Mouse (Mus musculus): ENCODE data around the gene Cd164l2. TPM values are rescaled to one million over a fixed set of nuclear protein-coding genes. Genes with fewer than 3 reads are reported as not detected.

Gene Cd164l2
- polyA plus RNA-seq (2014; fragmentation: Illumina TruSeq; extraction: RNeasy Lipid Tissue Mini Kit (QIAGEN cat#74804); ENCODE audit: low read depth, low replicate concordance) = not detected

DNA sequence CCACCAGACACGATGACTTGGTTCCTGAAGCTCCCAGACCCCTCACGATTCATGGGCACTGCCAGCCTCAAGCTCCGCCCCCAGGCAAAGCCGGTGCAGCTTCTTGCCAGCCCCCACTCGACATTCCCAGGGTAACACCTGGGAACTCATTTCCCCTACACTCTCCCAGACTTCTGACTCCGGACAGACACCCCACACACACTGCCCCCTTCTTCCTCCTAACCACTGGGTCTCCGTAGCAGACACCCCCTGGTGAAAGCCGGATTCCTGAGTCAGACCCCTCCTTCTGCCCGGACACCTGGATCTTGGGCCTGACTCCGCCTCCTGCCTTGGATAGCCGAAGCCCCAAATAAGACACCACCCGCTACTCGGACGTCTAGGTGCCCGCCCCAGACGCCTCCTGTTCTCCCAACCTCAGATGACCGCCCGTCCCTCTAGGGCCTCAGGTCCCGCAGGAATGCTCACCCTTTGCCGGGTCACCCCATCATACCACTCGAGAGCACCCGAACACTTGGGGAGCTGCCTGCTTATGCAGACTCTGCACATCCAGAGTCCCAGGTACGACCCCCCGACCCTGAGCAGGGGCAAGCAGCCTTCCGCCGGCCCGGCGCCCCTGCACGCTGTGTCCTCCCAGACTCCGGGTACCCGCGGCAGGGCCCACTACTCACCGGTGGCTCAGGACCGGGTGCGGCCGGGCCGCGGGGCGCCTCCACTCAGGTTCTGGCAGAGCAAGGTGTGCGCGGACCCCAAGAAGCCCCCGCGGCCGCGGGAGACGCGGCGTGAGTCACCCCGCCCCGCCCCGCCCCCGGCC, at the start of gene Cd164l2, which contains the start of gene Gpr3:
Gene Cd164l2 (plus strand): TSS at position 381 of the 811 bp plus-strand sequence.
Gene Gpr3 (minus strand): TSS at position 786 of the 811 bp plus-strand sequence.

DNA sequence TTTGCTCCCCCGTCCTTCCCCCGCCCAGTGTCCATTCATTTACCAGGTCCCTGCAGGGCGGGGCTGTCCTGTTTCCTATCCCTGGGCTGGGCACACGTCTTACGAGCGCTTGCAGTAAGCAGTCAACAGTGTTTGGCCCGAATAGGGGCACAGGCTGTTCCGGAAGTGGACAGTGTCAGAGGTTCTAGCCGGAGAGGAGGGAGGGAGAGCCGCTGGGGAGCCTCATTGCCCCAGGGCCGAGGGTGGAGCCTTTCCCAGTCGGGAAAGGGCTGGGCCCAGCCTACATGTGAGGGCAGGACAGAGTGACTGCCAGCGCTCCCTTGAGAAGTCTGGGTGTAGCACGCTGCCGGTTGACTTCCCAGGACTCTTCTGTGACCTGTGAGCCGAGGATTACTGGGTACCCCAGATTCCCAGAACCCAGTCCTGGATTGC, 28.6 kb downstream of the Cd164l2 start, which contains the start of gene Map3k6:
Gene Map3k6 (plus strand): TSS at position 329 of the 432 bp plus-strand sequence.

DNA sequence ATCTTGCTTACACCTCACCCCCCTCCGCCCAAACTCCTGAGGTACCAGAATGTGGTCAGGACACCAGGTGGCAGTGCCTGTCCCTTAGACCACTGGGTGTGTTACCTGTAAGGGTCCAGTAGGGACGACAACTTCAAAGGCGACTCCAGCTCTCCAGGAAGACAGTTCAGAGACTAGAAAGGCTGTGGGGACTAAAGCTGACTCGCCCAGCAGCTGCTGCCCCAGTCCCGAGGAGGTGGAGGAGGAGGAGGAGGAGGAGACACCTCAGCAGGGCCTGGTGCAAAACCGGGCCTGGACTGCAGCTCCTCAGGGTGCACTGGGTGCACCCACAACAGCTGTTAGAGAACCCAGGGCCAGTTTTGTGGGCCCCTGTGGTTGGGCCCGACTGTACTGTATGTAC, 51.0 kb downstream of the Cd164l2 start, which contains the start of gene Sytl1:
Gene Sytl1 (minus strand): TSS at position 232 of the 400 bp plus-strand sequence.

Other genes with a start within 250 kb of the Cd164l2 start
- 0.29 TPM for gene Fgr, start 238.0 kb upstream of the Cd164l2 start, polyA plus RNA-seq (2014; fragmentation: Illumina TruSeq; extraction: RNeasy Lipid Tissue Mini Kit (QIAGEN cat#74804); ENCODE audit: low read depth, low replicate concordance)
- 2.3 TPM for gene Ahdc1, start 200.9 kb upstream of the Cd164l2 start, polyA plus RNA-seq (2014; fragmentation: Illumina TruSeq; extraction: RNeasy Lipid Tissue Mini Kit (QIAGEN cat#74804); ENCODE audit: low read depth, low replicate concordance)
- gene Wasf2, start 81.6 kb upstream of the Cd164l2 start, polyA plus RNA-seq (2014; fragmentation: Illumina TruSeq; extraction: RNeasy Lipid Tissue Mini Kit (QIAGEN cat#74804); ENCODE audit: low read depth, low replicate concordance) = 135 TPM
- 0.53 TPM for gene Gpr3, start 405 bp downstream of the Cd164l2 start, polyA plus RNA-seq (2014; fragmentation: Illumina TruSeq; extraction: RNeasy Lipid Tissue Mini Kit (QIAGEN cat#74804); ENCODE audit: low read depth, low replicate concordance)
- gene Map3k6, start 28.7 kb downstream of the Cd164l2 start, polyA plus RNA-seq (2014; fragmentation: Illumina TruSeq; extraction: RNeasy Lipid Tissue Mini Kit (QIAGEN cat#74804); ENCODE audit: low read depth, low replicate concordance) = 0.53 TPM
- gene Sytl1, start 51.0 kb downstream of the Cd164l2 start, polyA plus RNA-seq (2014; fragmentation: Illumina TruSeq; extraction: RNeasy Lipid Tissue Mini Kit (QIAGEN cat#74804); ENCODE audit: low read depth, low replicate concordance) = not detected
- gene Tmem222, start 65.7 kb downstream of the Cd164l2 start, polyA plus RNA-seq (2014; fragmentation: Illumina TruSeq; extraction: RNeasy Lipid Tissue Mini Kit (QIAGEN cat#74804); ENCODE audit: low read depth, low replicate concordance) = 1.3 TPM
- 34.7 TPM for gene Wdtc1, start 141.3 kb downstream of the Cd164l2 start, polyA plus RNA-seq (2014; fragmentation: Illumina TruSeq; extraction: RNeasy Lipid Tissue Mini Kit (QIAGEN cat#74804); ENCODE audit: low read depth, low replicate concordance)
- gene Slc9a1, start 157.6 kb downstream of the Cd164l2 start, polyA plus RNA-seq (2014; fragmentation: Illumina TruSeq; extraction: RNeasy Lipid Tissue Mini Kit (QIAGEN cat#74804); ENCODE audit: low read depth, low replicate concordance) = 1.8 TPM